Mouse (Mus musculus): ENCODE results near the gene Chchd10.

The Chchd10 gene

DNA sequence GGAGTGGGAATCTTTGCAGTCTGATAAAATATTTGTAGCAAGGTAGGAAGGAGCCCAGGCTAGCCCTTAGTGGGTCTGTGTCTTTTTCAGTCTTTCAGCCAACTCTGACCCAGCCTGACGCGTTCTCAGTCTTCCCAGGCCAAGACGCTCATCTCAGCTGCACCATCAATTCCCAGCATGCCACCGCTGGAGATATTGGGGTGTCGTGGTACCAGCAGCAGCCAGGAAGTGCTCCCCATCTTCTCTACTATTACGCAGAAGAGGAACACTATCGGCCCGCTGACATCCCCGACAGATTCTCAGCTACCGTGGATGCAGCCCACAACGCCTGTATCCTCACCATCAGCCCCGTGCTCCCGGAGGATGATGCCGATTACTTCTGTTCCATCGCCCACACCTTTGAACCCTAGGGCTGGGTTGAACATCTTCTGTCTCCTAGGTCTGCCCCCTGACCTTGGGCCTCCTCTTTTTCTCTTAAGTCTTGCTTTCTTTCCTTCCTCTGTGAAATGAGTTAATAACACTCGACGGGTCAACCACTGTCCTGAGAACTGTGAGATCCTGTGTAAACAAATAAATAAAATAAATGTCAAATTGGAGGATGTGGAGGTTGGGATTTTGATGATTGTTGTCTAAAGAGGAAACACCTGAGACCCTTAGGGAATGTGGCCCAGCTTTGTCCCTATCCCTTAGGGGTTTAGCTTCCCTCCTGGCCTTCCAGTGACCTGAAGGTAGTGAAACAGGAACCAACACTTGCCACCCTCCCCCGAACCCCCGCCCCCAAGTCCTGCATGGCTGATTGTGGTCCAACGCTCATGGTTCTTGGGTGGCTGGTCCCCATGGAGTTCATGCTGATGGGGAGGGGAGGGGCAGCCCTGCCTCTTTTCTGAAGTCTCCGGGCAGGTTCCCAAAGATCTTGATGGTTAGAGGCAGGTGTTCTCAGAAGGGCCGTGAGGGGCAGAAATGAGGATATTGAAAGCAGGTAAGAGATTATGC is 16.4 kb downstream of the Chchd10 start:
- in situ Hi-C loops (cut with MboI, MseI), result loop anchor here (5.0 kb wide), 3 partner anchors 62 to 207 kb away; no protein-coding TSS in a partner anchor

GRCm38 (mm10) chr10:75950791-75951210 is 17.9 kb downstream of the Chchd10 start:
- in situ Hi-C loops (cut with MboI, MseI), result loop anchor here (5.0 kb wide), 2 partner anchors 64 to 208 kb away; no protein-coding TSS in a partner anchor

- in situ Hi-C loops (cut with MboI, MseI), result loop anchor here (5.0 kb wide), 2 partner anchors 64 to 209 kb away; no protein-coding TSS in a partner anchor
Observed at GRCm38 (mm10) chr10:75951424-75952050, 18.6 kb downstream of the Chchd10 start.

DNA sequence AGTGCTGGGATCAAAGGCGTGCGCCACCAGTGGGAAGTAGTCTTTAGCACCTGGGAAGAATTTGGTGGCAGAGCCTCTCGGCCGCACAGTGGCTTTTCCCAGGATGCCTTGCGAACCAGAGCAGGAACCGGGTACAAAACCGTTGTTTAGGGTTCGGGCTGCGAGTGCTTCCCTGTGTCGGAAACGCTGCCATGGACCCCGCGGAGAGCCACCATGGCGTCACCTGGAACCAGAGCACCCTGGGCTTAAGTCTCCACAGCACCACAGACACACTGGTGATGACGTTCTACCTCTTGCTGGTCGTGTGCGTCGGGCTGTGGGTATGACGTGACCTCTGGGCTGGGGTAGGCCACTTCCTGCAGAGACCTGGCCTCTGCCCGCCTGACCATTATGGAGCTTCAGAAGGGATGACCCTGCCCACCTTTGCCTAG is 21.5 kb downstream of the Chchd10 start, which contains the start of gene Gm5134:
Gm5134 (plus strand) TSS at position 134 of the 431 bp plus-strand sequence.
- in situ Hi-C loops (cut with MboI, MseI), result loop anchor here (5.0 kb wide), 2 partner anchors 67 to 212 kb away; no protein-coding TSS in a partner anchor

DNA sequence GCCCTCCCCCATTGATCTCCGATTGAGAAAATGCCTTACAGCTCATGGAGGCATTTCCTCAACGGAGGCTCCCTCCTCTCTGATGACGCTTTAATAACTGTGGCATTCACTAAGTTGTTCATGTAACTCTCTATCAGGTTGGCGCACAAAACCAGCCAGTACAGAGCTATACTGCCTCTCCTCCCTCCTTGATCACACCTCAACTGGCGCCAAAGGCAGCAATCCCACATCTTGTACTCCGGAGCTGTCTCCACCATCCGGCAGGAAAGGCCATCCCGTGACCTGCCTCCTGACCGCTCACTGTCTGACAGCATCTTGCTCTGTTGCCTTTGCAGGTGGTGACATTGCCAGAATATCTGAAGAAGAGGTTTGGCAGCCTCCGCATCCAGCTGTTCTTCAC is 40.9 kb downstream of the Chchd10 start:
- in situ Hi-C loops (cut with MboI, MseI), result no loop called here

- in situ Hi-C loops (cut with MboI, MseI), result no loop called here
Observed at GRCm38 (mm10) chr10:75975216-75975615, 42.3 kb downstream of the Chchd10 start.

DNA sequence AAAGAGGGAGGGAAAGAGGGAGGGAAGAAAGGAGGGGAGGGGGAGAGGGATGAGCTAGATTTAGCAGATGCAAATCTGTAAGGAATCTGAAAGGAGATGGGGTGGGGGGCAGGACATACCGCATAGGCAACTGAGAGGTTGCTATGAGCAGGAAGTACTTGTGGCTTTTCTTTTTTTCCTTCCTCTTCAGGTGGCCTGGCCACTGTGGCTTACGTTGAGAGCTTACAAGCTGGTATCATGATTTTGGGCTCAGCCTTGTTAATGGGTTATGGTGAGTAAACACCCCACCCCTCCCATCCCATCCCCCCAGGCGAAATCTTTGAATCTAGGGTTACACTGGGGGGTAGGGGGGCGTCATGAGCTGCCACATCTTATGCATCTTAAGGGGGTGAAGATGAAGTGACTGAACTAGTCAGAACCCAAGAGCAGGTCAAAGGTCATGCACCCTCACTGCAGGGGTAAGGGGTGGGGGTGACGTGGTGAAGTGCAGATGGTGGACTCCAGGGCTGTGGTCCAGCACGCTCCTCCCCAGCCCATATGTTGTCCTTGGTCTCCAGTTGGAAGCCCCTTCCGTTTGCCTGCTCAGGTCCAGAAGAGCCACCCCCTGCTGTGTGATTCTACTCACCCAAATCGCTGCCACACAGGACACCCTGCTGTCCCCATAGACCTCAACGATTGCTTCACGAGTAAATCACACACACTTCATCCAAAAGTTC is 45.3 kb downstream of the Chchd10 start:
- in situ Hi-C loops (cut with MboI, MseI), result no loop called here

DNA sequence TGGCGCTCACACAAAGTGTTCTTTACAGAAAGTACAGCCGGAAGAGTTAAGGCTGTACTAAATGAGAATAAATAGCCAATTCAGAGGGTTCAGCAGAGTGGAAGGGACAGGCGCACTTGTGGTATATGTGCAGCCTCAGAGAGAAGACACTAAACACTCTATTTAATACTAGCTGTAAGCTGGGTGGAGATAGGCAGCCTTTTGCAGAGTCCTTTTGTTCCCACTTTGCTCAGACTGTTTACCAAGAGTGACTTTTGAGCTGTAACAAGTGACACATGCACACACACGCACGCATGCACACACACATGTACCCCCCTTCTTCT is 45.9 kb downstream of the Chchd10 start:
- in situ Hi-C loops (cut with MboI, MseI), result no loop called here

- in situ Hi-C loops (cut with MboI, MseI), result no loop called here
Observed at GRCm38 (mm10) chr10:75979432-75979831, 46.5 kb downstream of the Chchd10 start.
